Mouse (Mus musculus) right cerebral cortex, postnatal 25 days (tissue): ENCODE results near the gene Traip.
A peak's percentile ranks its signal among the peaks of the same experiment; 100 is the strongest.

Experiments used
- DNase-seq: peaks from one replicate; pipeline ENCODE4 v3.0.0; 2022

Traip gene

DNA sequence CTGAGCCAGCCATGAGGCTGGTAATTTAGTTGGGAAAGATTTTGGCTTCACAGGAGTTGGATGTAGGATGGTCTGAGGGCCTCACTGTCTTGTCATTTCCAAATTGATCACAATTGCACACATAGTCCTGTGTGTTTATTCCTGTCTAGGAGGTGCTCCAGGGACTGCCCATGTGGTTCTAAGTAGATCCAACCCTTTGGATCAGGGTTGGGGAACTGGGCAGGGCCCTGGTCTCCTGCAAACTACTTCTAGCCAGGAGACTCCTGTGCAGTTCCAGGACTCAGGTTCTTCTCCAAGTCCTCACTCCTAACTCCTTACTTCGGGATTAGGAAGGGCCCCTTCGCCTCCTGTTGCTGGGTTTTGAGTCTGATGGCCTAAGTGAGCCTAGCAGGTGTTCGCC is 14.6 kb upstream of the Traip start, which contains the start of gene Camkv:
TSS of gene Camkv (plus strand) at position 301 of the 400 bp plus-strand sequence.
- DNase-seq = no peak

DNA sequence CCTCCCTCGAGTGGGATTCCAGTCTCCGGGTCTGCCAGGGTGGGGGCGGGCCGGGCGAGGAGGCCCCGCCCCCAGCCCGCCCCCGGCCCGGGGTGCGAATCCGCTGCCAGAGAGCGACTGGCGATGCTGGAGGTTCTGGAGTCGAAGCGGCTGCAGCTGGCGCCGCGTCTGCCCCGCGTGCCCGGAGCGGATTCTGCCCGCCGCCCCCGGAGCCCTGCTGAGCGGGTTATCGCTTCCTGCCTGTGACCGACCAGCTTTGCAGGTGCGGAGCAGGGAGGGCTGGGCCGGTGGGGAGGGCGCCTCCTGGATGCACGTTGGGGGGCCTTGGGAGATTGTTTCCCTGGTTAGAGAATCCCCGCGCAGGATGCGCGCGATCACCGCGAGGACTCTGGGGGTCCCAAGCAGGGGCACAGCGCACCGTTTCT is 14.1 kb upstream of the Traip start:
- peak; percentile 72 for DNase-seq

DNA sequence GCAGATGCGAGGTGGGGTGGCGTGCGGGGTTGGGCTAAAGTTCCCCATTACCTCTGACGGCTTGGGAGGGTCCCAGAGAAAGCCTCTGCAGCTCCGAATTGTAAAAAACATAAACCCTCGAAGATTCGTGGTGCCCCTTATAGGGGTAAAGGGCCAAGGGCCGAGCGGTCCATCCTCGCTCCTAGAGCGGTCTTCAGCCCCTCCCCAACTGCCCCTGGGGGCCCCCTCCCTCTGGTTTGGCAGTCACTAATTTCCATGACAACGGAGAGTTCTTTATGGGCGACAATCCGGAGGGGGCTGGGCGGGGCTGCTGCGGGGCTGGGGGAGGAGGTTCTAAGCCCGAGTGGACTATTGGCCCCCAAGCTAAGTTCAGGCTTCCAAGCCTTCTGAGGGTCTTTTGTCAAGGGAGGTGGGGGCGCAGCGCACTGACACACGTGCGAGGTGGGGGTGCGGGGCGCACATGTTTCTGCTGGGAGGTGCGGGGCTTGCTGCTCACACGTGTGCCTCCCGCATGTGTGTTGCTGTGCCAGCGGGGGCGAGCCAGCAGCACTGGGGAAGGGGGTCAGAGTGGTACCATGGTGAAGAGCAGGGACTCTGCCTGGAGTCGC is 13.6 kb upstream of the Traip start:
- DNase-seq = peak; percentile 71

DNA sequence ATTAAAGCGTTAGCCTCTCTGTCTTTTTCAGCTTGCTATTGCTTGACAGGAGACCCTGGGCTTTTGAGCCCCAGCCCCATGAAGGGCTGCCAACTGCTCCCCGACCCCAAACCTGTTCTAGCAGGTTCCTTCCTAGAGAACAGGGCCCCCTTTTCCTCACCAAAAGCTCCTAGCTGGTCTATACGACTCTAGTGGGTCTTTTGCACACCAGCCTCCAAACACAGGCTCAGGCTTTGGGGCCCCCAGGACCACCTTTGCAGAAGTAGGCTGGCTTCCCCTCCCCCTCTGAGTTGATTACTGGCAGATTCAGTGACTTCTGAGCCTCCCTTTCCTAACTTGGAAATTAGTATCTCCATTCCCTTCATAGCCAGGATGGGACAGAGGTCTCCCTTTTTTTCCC is 13.1 kb upstream of the Traip start:
- DNase-seq = no peak

DNA sequence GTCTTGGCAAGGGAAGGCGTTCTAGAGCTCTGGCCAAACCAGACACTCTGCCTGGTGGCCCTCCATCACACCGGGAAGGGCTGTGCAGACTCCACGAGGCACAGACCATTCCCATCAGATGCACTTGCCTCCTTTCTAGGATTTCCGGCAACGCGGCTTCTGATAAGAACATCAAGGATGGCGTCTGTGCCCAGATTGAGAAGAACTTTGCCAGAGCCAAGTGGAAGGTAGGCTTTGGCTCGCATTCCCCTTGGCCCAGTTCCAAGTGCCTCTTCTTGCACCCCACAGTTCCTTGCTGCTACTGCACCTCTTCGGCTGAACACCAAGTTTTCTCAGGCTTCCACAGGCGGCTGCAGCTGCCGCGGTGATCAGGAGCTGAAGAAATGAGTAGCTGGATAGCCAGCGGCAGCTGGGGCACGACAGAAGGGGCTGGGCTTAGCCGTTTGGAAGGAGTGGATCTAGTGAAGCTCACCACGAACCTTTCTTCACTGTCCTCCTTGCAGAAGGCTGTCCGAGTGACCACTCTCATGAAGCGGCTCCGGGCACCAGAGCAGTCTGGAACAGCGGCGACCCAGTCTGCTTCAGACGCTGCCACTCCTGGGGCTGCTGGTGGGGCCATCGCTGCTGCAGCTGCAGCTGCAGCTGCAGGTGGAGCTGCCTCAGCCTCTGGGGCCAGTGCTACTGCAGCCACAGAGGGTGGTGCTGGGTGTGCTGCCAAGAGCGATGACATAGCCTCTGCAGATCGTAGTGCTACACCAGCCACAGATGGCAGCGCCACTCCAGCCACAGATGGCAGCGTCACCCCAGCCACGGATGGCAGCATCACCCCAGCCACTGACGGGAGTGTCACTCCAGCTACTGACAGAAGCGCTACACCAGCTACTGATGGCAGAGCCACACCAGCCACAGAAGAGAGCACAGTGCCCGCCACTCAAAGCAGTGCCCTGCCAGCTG is 2.4 kb upstream of the Traip start:
- DNase-seq = no peak

DNA sequence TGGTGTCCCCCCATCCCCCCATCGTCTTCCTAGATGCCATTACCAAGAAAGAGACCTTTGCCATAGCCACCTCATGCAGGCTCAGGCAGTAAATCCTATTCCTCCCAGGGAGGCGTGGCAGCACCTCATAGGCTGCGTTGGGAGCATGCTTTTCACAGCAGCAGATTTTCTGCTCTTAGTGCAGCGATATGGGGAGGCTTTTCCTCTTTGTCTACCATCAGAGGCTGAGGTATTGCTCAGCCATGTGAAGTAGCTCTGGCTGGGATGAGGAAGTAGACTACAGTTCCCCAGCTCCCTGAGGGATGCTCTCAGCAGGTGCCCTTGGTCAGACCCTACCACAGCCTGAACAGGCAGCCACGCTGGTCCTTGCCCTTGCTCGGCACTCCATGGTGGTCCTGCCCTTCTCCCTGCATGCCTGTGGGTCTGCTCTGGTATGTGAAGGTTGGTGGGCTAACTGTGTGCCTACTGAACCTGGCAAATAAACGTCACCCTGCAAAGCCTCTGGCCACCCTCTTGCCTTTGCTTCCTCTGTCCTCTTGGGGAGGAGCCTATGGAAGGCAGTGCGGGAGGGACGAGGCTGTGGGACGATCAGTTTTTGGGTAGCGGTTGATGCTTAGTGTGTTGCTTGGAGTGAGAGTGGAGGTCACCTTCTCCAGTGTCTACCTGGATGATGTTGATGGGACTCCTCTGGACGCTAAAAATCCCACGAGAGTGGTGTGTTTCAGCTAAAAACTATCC is 583 bp upstream of the Traip start:
- no peak for DNase-seq

DNA sequence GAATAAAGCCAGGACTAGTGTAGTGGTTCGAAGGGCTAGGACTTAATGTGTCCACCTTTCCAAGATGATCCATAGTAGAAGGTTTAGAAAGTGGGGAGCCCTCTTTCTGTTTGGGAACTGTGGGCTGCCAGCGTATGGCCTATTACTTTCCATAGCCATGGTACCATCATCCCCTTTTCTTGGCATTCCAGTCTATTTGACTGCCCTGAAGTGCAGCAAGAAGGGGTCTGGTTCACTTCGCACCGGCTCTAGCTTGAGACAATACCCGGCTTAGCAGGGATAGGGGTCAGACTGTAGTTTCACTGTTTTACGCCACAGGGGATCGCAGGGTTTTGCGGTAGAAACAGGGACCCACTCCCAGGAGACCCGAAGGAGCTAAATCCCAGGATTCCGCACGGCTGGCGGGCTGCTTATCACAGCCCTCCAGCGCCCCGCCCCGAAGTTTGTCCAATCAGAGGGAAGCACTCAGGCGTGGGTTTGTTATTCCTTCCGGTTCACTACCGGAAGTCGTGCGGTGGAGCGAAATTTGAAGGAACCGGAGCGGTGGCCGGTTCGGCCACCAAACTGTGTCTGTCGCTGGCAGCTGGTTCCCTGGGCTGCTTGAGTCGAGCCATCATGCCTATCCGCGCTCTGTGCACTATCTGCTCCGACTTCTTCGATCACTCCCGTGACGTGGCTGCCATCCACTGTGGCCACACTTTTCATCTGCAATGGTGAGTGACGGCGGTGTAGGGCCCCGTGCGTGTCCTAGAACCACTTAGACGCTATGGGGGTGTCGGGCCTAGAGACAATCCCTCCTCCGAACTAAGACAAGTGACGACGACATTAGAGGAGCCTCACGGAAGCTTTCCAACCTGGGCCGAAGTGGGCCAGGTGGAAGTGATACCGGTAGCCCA is 772 bp downstream of the Traip start:
- peak; percentile 90 for DNase-seq

DNA sequence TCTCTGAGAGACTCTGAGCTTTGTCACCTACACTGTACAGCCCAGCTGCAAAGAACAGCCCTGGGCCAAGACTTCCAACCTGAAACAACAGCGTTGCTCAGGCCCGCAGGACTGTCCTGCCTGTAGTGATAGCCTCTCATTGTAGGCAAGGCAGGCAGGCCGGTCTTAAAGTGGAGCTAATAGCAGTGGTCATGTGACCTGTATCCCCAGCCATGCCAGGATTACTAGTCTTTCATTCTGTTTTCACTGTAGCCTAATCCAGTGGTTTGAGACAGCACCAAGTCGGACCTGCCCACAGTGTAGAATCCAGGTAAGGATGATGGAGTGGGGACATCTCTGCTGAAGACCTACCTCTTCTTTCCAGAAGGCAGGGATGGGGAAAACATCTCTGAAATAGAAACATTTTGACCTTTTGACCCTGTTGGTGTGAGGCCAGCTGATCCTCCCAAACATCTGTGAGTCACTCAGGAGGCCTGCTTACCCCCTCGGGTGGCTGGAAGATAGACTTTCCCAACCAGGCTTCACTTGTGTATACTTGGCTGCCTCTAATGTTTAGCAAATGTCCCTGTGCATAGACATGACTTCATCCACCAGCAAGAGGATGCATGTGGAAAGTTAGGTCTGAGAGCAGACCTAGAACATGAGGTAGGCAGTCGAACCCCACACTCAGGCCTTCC is 5.8 kb downstream of the Traip start:
- DNase-seq = no peak

DNA sequence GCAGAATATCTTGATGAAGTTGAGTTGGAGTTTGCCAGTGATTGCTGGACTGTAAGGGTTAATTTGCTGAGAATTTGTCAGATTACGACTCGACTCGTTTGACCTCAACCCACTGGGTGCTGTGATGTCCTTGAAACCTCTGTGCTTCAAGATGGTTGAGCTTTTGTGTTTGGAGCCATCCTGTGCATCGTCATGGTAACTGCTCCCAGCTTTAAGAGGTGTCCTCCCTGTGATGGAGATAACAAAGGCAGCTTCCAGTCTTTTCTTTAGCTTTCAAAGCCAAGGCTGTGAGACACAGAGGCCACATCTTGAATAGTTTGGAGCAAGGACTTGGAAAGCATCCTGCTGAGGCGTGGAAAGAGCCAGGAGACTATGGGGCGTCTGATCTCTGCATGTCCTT is 7.2 kb downstream of the Traip start:
- no peak for DNase-seq

DNA sequence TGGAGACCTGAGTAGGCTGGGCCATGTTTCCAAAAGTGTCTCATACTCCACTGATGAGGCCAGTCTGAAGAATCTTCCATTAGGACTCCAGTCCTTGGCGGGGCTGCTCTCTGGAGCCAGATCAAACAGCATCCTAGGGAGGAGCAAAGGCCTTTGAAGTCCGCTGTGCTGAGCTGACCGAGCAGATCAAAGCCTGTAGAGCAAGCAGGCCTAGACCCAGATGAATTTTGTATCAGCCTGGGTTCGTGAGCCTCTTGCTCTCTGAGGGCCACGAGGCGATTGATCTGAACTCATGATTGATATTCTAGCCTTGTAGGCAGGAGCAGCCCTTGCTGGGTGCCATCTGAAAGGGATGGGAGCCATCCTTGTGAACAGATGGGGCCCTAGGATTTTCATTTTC is 10.0 kb downstream of the Traip start:
- DNase-seq = no peak

DNA sequence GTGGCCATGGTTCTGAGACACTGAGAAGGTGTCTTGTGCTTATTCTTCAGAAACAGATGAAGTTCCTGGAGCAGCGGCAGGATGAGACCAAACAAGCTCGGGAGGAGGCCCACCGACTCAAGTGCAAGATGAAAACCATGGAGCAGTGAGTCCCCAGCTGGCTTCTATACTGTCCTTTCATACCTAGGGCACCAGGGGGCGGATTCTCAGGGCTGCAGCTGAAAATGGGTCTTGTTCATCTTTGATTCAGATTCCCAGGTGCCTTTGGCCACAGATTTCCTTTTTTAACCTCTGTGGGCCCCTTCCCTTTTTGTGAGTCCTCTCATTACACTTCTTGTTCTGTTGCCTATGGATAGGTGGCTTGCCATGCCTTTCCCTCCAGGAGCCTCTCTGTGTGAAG is 11.0 kb downstream of the Traip start:
- DNase-seq = no peak

DNA sequence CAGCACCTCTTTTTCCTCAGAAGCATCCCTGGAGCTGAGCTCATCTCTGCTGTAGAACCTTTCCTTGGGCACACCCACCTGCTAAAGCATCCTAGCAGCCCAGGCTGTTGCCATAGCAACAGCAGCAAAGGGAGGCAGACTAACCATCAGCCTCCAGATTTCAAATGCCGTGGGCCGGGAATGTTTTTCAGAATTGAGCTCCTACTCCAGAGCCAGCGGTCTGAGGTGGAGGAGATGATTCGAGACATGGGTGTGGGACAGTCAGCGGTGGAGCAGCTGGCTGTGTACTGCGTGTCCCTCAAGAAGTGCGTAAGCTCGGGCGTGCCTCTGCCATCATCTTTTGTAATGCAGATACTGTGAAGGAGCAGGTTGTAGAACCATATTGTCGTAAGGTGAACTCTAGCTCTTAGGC is 11.4 kb downstream of the Traip start:
- peak; percentile 84 for DNase-seq

DNA sequence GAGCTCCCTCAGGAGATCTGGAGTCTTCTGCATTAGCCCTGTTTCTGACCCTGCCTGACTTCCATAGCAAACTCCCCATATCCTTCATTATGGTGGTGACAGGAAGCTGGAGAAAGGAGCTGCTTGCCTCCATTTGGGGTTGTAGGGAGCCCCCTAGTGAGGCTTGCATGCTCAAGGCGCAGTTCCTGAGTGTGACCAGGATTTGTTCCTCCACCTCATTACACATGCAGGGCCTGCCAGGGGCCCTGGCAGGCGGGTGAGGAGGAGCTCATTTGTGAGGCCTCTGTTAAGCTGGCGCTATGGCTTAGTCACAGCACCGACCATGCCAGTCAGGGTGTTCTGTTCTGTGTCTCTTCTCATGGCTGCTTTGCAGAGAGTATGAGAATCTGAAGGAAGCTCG is 11.9 kb downstream of the Traip start:
- peak; percentile 69 for DNase-seq

DNA sequence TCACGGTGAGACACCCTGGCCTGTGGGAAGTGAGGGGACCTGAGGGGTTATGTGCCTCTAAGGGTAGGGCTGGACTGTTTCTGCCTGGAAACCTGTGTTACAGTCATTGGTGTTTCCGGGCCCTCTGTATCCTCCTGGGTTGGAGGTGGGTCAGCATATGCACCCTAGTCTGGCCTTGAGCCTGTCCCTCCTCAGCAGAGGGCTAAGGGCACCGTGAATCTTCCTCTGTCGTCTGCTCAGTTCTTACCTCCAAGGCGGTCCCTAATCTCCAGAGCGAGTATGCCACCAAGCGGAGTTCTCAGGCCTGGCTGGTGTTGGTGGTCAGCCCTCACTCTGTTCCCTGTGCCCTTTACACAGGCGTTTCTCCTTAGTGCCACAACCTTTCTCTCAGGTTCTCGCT is 13.0 kb downstream of the Traip start:
- no peak for DNase-seq

DNA sequence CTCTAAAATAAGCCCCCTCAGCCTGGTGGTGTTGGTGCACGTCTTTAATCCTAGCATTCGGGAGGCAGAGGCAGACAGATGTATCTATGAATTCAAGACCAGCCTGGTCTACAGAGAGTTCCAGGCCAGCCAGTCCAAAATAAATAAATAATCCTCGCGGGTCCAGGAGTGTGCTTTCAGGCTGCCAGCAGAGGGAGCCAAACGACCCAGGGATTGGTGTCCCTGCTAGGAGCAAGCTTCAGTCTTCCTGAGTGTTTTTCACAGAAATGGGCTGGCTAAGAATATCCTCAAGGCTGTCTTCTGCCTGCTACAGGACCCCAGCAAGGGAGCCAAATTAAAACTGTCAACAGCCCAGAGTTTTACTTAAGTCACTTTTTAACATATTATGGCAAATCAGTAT is 13.8 kb downstream of the Traip start:
- no peak for DNase-seq

DNA sequence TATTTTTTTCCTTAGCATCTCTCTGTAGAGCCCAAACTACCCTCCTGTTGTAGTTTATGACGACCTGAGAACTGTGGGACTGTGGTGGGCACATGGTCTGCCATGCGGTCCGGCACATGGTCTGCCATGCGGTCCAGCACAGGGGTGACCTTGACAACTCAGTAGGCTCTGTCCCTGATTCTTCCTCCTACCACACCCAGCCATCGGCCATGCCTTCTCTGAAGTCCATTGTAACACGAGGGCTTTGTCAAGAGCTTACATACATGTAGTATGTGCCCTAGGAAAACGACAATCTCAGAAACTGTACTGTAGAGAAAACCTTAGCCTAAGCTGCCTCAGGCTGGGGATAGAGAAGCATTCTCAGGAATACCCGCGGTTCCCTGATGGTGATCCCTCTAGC is 14.7 kb downstream of the Traip start:
- DNase-seq = no peak

DNA sequence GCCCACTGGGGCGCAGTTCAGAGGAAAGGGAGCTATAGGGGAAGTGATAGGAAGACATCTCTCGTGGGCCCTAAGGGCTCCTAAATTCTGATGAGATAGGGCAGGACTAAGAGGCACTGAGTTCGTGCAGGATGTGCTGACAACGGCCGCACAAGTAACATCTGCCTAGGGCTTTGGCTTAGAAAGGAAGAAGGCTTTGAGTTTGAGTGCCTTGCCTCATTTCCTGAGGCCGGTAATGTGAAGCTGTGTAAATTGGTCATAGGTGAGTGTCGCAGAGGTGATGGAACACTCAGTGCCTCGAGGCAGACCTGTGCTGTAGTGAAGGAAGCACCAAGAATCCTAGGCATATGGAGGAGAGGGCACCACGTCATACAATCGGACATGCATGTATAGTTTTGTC is 16.7 kb downstream of the Traip start:
- DNase-seq = no peak

DNA sequence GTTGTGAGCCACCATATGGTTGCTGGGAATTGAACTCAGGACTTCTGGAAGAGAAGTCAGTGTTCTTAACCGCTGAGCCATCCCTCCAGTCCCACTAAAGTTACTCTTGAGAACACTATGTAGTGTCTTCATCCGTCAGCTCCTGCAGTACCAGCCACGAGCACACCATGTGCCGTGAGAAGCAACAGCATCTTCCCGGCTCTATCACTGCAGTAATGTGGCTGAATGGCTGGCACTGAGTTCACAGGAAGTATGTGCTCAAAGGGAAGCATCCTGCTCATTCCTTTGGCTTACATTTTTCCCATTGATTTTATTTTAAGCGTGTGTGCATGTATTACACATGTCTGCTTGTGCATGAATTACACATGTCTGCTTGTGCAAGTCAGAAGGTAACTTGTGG is 17.5 kb downstream of the Traip start:
- DNase-seq = no peak

DNA sequence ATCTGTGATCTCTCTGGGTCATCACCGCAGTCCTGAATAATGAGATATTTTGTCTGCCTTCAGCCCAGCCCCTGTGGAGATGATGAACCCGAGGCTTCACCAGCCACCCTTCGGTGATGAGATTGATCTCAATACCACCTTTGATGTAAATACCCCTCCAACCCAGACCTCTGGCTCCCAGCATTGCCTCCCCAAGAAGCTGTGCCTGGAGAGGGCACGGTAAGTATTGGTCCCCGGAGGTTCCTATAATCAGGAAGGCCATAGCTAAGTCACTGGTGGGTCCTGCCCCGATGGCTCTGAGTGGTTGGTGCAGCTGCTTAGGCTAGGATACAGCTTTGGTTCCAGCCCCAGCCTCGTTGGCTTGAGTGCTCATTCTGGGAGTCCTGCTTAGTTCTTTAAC is 18.6 kb downstream of the Traip start:
- DNase-seq = no peak

DNA sequence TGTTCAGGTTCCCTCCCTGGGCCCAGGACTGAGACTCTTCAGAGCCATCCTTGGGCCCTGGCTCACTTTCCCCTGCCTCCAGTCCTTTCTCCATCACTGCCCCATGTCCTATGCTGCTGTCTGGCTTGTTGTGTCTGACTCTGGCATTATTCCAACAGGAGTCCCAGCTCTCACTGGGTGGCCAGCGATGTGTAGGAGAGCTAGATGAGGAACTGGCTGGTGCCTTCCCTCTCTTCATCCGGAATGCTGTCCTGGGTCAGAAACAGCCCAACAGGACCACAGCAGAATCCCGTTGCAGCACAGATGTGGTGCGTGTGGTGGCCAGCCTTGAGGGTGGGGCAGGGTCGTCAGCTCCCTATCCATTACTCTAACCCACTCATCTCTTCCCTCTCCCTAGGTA is 20.4 kb downstream of the Traip start:
- DNase-seq = no peak

DNA sequence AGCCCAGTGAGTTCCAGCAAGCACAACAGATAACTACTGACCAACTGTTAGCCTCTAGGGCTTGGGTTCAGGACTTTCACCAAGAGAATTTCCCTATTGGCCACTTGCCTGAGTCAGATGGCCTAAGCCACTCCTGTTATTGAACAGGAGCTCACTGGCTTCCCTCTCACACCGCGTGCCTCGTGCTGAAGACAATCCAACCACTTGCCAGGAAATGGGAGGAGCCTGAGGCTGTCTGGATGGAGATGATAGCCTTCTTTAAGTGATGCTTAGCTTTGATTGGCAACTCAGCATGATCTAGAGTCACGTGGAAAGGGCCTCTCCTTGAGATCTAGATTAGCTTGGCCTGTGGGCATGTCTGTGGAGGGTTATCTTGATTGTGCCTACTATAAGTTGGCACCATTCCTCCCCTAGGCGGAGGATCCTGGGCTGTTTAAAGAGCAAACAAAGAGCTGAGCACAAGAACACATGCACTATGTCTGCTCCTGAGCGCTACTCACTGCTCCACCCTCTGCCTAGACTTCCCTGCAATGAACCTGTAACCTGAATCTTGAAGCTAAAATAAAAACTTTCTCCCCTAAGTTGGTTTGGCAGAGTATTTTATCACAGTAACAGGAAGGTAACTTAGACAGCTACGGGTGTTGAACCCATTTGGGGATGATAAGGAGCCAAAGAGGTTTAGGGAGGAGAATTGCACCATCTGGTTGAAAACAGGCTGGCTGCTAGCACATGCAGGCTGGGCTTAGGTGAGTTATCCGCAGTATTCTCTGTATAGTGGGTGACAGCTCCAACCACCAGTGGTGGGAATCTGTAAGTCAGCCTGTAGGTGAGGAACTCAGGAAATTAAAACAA is 22.0 kb downstream of the Traip start:
- no peak for DNase-seq
